Mouse (Mus musculus) cortical plate, adult 2 months (tissue): ENCODE results near the gene Arhgap25.

Source experiments
- CTCF ChIP-seq: fragments of 200-500 bp; IDR thresholded peaks from 2 replicates; pipeline ENCODE4 v1.5.1; 2011; ENCODE audit warnings: mild to moderate bottlenecking, control low read depth, low read length; ENCODE audit not compliant: insufficient read depth; ENCODE audit errors: extremely low read depth
- POLR2A ChIP-seq: fragments of 200-500 bp; IDR thresholded peaks from 2 replicates; pipeline ENCODE4 v1.6.1; 2011; ENCODE audit warnings: mild to moderate bottlenecking, low read length, control low read depth; ENCODE audit not compliant: insufficient read depth; ENCODE audit errors: extremely low read depth

DNA sequence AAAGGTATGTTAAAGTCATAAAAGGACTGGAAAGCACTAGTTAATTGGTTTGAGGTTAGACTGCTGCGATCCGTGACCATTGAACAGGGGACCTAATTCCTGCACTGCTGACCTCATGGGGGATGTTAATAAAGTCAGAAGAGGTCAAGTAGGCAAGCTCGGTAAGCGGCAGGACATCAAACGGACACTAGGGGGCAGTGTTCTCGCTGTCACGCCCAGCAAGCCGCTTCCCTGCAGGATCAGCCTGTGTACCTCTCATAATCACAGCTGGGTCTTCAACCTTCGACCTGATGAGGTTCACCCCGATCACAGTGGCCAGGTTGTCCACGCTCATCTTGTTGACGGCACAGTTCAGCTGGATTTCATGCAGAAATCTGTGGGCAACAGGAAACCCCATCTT lies 66.8 kb downstream of the Arhgap25 start:
- TF ChIP-seq CTCF: peak; percentile 82
- no peak for TF ChIP-seq POLR2A
